Mouse (Mus musculus) kidney, postnatal 4 days (tissue): Measurements from ENCODE around the gene Sun2.

Experiments
- DNase-seq, 2 experiments: peaks; one replicate each; pipeline ENCODE4 v3.0.0; 2021; ENCODE audit warnings: mixed read lengths in 2 of 2

The Sun2 gene

GRCm38 (mm10) chr15:79755176-79755575 lies 12.8 kb upstream of the Sun2 start:
- no peak for DNase-seq

DNA sequence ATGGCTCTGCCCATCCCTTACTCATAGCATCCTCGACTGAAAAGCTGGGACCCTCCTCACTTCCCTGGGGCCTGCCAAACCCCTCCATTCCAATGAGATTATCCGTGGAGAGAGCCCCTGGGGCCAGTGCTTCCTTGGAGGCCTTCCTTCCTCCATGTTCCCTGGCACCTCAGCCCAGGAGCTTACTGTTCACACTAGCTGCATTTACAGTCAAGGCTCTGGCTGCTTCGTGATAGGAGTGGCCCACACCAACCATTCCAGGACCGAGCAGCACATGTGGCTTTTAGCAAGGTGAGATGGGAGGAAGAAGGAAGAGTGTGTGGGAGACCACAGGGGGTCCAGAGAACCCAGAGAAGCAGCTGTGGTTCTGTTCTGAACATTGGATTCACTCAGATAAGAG lies 11.5 kb upstream of the Sun2 start:
- no peak for DNase-seq

- DNase-seq: no peak
These were observed 11.1 kb upstream of the Sun2 start for GRCm38 (mm10) chr15:79753420-79753752.

- DNase-seq: peak; percentile 84 to 86
These were observed 10.5 kb upstream of the Sun2 start for GRCm38 (mm10) chr15:79752742-79753419.

- DNase-seq: no peak
These were observed 9.4 kb upstream of the Sun2 start for GRCm38 (mm10) chr15:79751772-79752171.

DNA sequence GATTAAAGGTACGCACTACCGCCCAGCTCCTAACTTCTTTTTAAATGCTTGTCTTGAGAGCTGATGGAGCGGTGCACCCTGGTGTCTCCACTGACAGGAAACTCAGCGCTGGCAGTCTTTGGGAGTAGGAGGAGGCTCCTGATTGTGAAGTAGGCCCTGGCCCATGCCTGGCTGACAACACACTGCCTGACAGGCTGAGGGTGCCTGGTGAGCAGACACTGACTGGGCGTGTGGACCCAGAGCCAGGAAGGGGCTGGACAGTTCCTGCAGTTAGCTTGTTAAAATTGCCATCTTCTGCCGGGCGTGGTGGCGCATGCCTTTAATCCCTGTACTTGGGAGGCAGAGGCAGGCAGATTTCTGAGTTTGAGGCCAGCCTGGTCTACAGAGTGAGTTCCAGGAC lies 7.9 kb upstream of the Sun2 start:
- DNase-seq: no peak

GRCm38 (mm10) chr15:79749162-79749561 lies 6.8 kb upstream of the Sun2 start:
- DNase-seq: no peak

DNA sequence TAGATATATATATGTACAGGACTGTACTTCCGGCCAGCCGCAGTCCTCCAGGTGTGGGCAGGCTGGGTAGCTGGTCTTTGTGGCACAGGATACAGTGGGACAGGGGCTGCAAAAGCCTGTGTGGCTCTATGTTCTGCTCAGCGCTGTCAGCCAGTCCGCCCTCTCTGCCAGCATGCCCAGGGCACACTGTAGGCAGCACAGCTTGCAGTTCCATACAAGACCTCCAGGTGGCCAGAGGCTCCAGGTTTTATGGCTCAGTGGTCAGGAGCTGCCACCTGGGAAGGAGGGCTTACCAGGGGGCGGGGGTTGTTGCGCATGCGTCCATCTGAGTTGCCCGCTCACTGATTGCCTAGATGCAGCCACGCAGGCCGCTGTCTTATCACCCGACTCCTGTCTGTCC lies 5.7 kb upstream of the Sun2 start:
- DNase-seq: peak; percentile 76 to 83

- DNase-seq: no peak
These were observed 3.5 kb upstream of the Sun2 start for GRCm38 (mm10) chr15:79745883-79746282.

- no peak for DNase-seq
These were observed 3.0 kb upstream of the Sun2 start for GRCm38 (mm10) chr15:79745312-79745711.

- DNase-seq: peak in 1 of 2 experiments; percentile 28
These were observed 2.4 kb upstream of the Sun2 start for GRCm38 (mm10) chr15:79744742-79745141.

DNA sequence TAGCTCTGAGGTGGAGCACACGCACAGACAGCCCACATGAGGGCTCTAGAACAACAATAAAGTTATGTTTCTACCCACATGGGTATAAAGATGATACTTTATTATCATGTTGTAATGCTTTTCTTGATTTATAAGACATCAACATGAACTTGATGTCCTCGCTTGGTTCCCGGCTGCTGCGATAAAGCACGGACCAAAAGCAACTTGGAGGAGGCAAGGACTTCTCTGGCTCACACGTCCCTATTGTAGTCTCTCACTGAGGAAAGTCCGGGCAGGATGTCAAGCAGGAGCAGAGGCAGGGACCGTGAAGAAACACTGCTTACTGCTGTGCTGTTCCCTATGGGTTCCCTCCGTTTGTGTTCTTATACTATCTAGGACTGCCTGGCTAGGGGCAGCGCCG lies 1.7 kb upstream of the Sun2 start:
- DNase-seq: no peak

- DNase-seq: no peak
These were observed 329 bp upstream of the Sun2 start for GRCm38 (mm10) chr15:79742706-79743023.

DNA sequence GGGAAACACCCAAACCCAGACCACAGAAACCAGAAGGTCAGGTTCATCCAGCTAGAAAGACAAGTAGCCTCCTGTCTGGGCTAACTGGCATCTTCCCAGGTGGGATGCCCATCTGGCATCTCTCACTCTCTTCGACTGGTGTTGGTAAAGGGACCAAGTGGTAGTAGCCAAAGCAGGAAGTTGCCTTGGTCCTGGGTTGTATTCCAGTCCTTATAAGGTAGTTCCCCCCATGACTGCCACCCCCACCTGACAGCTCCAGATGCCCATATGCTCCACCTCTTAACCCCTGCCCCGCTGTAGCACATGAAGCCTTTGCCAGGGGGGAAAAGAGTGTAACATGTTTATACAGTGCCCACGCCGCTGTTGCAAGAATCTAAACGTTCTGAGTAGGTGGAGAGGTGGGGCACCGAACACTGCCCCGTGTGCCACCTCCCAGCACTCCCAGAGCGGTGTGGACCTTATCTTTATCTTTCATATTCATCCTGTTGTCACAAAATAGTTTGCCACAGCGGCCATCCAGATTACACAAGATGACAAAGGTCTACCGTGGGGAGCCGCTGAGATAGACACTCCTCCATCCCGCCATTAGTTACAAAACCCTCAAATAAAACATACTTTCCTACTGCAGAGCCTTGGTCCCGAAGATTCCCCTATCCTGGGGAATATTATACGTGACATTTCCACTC lies 1.0 kb downstream of the Sun2 start:
- peak in 1 of 2 experiments; percentile 40 for DNase-seq

GRCm38 (mm10) chr15:79740739-79741138 lies 1.6 kb downstream of the Sun2 start:
- DNase-seq: no peak

DNA sequence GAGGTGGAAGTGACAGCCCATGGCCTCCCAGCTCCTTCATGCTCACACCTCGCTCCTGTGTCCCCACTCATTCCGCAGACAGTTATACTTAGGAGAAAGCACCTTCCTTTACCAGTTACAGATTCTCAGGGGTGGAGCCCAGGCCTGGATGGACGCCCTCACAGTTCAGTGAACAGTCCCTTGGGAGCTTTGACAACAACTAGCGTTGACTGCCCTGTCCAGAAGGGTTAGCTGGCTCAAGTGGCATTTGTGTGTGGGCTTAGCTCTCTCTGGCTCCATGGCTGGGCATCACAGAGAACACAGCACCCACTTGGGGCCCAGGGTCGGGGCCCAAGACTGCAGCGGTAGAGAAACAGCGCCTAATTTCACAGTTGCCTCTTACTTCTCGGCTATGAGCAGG lies 8.0 kb downstream of the Sun2 start:
- DNase-seq: no peak

DNA sequence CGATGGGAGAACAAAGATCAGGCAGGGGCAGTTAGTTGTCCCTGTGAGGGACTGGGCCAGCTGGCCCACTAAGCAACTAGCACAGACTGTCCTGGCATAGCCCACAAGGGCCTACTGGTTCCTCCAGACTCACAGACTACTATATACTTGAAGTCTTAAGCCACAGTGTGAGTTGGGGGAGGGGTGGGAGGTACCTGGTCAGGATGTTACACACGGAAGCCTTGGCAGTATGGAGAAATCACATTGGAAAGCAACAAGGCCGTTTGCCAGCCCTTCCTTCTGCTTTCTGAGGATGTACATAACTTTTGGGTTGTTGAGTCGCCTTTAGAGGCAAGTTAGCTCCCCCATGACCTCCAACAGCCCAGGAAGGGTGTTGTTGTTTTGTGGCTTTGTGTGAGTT lies 8.7 kb downstream of the Sun2 start:
- no peak for DNase-seq

DNA sequence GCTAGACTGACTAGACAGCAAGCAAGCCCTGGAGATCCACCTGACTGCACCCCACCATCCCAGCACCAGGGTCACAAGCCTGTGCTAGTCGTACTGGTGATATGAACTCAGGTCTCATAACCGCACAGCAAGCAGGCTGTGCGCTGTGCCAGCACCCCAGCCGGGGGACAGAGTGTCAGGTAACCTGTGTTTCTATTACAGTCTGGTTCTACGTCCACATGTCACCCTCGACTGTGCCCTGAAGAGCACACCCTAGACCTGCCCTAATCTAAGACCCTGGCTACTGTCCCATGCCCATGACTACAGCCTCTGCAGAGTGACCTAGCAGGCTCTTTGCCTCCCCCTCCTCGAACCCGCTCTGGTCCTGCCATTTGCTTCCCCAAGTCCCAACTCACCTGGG lies 9.1 kb downstream of the Sun2 start:
- DNase-seq: no peak

DNA sequence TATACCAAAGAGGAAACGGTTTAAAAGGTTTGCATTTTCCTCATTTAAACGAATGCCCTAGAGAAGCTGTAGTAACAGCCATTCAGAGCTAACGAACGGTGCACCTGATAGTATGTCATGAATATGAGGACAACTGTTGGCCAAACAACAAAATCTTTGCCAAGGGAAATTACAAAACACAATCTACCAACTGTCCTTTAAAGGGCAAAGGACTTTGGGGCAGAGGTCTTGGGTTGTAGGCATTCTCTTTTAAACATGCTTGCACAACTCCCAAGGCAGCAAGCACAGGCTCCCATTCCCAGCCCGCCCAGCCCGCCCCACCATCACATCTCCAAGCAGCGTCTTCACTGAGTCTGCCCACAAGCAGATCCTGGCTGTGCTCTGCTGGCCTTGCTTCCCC lies 10.8 kb downstream of the Sun2 start:
- no peak for DNase-seq

DNA sequence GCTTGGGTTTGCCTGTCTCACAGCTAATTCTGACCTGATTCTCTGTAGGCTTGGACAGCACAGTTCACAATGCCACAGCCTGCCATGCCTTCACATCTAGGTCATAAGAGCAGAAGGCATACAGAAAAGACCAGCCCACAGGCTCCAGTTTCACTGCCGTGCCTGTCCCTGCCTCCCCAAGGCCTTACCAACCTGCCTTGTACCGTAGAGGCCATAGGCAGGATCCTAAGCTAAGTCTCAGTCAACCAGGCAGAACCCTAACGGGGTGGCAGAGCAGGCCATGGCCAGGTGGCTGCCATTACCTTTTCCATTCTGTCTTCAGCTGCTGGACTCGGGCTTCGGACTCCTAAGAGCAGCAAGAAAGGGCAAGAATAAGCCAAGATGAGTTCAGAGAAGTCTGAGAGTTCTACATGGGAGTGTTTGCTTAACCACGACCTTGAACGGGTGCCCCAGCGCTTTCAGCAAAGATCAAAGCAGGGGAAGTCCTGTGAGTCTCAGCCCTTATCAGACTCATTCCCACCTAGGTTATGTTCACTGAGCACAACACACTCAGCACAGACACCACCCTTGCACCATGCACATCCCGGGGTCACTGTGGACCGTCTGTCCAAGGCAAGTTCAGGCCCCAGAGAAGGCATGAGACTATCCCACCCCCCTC lies 13.5 kb downstream of the Sun2 start:
- no peak for DNase-seq

DNA sequence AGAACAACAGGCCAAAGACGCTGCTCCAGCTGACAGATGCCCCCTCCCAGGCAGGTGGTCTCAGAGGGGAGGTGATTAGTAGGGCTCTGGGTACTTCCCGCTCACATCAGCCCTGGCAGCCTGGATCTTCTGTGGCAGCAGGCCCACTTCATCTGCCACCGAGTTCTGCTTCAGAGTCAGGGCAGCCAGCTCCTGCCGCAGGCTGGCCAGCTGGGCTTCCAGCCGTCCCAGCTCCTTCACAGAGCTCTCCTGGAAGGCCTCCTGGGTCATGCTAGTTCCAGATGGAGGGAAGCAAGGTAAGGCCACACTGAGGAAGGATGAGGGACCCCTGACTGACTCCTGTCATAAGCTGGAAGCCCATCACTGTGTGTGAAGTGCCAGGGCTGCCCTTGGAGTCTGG lies 14.0 kb downstream of the Sun2 start:
- DNase-seq: no peak

DNA sequence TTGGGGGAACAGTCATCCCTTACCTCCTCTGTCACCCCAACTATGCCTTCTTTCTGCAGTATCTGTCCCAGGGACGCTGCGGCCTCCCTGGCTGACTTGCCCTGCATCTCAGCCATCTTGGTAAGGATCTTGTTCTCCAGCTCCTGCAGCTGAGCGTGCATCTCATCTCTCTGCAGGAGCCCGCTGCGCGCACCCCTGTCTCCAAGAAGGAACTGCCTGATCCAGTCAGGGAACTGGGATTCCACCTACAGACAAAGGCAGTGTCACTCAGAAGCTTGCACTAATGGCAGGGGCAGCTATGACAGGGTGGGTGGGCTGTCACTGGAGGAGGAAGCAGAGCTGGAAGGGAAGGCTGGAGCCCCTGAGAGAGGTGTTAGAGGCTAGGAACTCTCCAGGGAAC lies 14.5 kb downstream of the Sun2 start:
- DNase-seq: no peak

DNA sequence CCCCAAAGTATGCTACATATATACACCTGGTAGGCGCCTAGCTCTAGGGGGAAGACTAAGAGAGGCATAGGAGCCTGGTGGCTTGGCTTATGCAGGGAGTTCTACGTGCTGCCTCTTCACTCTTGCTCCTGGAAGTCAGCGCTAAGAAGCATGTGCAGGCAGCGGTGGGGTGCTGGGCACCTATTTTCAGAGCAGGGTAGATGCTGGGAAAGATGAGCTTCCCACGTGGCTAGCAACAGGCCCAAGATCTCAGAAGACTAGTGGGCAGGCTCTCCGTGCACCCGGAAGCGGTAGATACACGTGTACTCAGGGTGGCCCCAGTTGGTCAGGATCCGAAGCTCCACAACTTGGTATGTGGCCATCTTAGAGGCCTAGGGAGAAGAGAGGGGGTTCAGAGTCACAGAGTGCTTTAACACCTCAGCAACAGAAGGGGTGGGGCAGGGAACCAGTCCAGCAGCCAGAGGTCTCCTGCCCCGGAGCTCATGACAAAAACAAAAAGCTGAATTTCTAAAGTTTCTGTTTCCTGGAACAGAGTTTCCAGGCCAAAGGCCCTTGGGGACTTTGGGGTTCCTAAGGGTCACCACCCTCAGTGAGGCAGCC lies 17.0 kb downstream of the Sun2 start:
- DNase-seq: no peak

DNA sequence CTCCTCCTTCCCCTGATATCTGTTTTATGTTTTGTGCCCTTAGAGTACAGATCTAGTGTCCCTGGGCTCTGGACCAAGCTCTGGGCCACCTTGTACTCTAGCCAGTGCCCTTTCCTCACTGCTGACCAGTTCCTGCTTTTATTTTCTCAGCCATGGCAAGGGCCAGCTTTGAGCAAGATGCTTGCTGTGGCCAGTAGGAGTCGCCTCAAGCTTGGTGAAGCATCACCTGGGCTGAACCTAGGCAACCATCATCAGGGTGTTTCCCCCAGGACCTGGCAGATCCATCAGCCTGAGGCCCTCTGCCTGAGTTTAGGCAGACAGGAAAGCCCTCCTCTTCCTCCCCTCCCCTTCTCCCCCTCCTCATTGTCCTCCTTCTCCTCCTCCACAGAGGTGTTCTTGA lies 18.9 kb downstream of the Sun2 start:
- peak; percentile 60 to 73 for DNase-seq
